ENCODE assay signal across 8 mouse cellular contexts in genomic region chr19:8679031-8679779, GRCm38 (mm10). TPM values are rescaled to one million over a fixed set of nuclear protein-coding genes. Genes with fewer than 3 reads are reported as not detected.
A peak's percentile ranks its signal among the peaks of the same experiment; 100 is the strongest.
DNase-seq lines count a peak whose midpoint lies in the region; ATAC-seq and TF ChIP-seq lines count a peak whose summit lies in the region.

No protein-coding gene starts in this region.

- H3K36me3 ChIP-seq in intestine, embryonic 15.5 days = no peaks in the 10 kb centered on the region
- H3K36me3 ChIP-seq in liver, postnatal 0 days (replicated peaks; ENCODE audit: insufficient read depth, low read length) = no peaks in the 10 kb centered on the region

- H3K27me3 ChIP-seq in intestine, embryonic 15.5 days (replicated peaks) = no peaks in the 10 kb centered on the region
- H3K27me3 ChIP-seq in liver, postnatal 0 days (ENCODE audit: insufficient read depth, low read length) = no peaks in the 10 kb centered on the region

- H3K9ac ChIP-seq in intestine, embryonic 15.5 days = peak overlapping the region; percentile 26; the same call in 1 of the 2 replicates
- 0 out of 2 replicates have a peak overlapping the region, but pooled peaks have one; percentile 47 for H3K9ac ChIP-seq in liver, postnatal 0 days (replicated peaks)

- peak overlapping the region; percentile 71 for H3K27ac ChIP-seq in intestine, embryonic 15.5 days
- no peak overlapping the region for H3K27ac ChIP-seq in liver, postnatal 0 days (ENCODE audit: low read depth)

- TF ChIP-seq EP300 in liver, postnatal 0 days (IDR thresholded peaks at IDR 0.05; ENCODE audit: low read depth) = no peak

- intact Hi-C loops in left cerebral cortex, postnatal 36 days (cut with DNase I) = no loop called here

- H3K4me2 ChIP-seq in intestine, embryonic 15.5 days (replicated peaks) = peak overlapping the region; percentile 53
- H3K4me2 ChIP-seq in liver, postnatal 0 days (ENCODE audit: low read depth, low read length) = peak overlapping the region; percentile 59

- 0 out of 2 replicates have a peak overlapping the region, but pooled peaks have one; percentile 6 for H3K4me3 ChIP-seq in intestine, embryonic 15.5 days (replicated peaks)
- peak overlapping the region; percentile 0; the same call in 1 of the 2 replicates for H3K4me3 ChIP-seq in liver, postnatal 0 days (ENCODE audit: low read depth, low read length)

- no peak for TF ChIP-seq CTCF in liver, postnatal 0 days (IDR thresholded peaks at IDR 0.05; ENCODE audit: low read depth)

- ATAC-seq in intestine, embryonic 15.5 days = peak; percentile 85
- ATAC-seq in liver, postnatal 0 days = peak; percentile 69

- no peaks in the 10 kb centered on the region for H3K9me3 ChIP-seq in intestine, embryonic 15.5 days
- H3K9me3 ChIP-seq in liver, postnatal 0 days (ENCODE audit: low read length) = no peaks in the 10 kb centered on the region

- peaks cover 11% of the 10 kb centered on the region for H3K4me1 ChIP-seq in intestine, embryonic 15.5 days (replicated peaks)
- no peaks in the 10 kb centered on the region; the same call in 1 of the 2 replicates for H3K4me1 ChIP-seq in liver, postnatal 0 days (ENCODE audit: insufficient read depth)

- WGBS in intestine, embryonic 15.5 days = 29% methylated on average over 18 of the region's 18 CpGs
- 65% methylated on average over 18 of the region's 18 CpGs for WGBS in liver, postnatal 0 days (ENCODE audit: insufficient replicate concordance)

- peak; percentile 24 to 47 for DNase-seq in cerebellum, postnatal 10 days
- no peak for DNase-seq in cerebellum, postnatal 36 days
- peak; percentile 43 for DNase-seq in WW6 (ENCODE audit: low read depth, low spot score)
- no peak for DNase-seq in liver, postnatal 0 days
- no peak for DNase-seq in left cerebral cortex, adult 9 months (ENCODE audit: low spot score in 2 of 2)
- DNase-seq in left cerebral cortex, postnatal 36 days (ENCODE audit: low spot score in 2 of 2) = no peak
- DNase-seq in ovary, postnatal 36 days (ENCODE audit: low spot score) = no peak

RNA-seq across cellular contexts. Expression of gene Chrm1, which starts 15.6 kb away (rescaled TPM):
- polyA plus RNA-seq in intestine, embryonic 15.5 days (2015; fragmentation: Nextera tagmentation; extraction: Ambion mirVana) = 0.64 and 1.1 TPM in 2 replicates
- polyA plus RNA-seq in liver, postnatal 0 days (2015; fragmentation: Nextera tagmentation; extraction: Ambion mirVana) = not detected in 2 replicates
- 100 to 1,000 TPM; 157 to 166 TPM for total RNA-seq in left cerebral cortex, postnatal 36 days (2021)

RNA-seq across cellular contexts. Expression of gene Slc3a2, which starts 44.0 kb away (rescaled TPM):
- polyA plus RNA-seq in intestine, embryonic 15.5 days (2015; fragmentation: Nextera tagmentation; extraction: Ambion mirVana) = 161 and 163 TPM in 2 replicates
- 64.4 and 68.0 TPM in 2 replicates for polyA plus RNA-seq in liver, postnatal 0 days (2015; fragmentation: Nextera tagmentation; extraction: Ambion mirVana)
- 100 to 1,000 TPM; 151 to 173 TPM for total RNA-seq in left cerebral cortex, postnatal 36 days (2021)

RNA-seq across cellular contexts. Expression of gene Wdr74, which starts 56.4 kb away (rescaled TPM):
- 77.3 and 88.5 TPM in 2 replicates for polyA plus RNA-seq in intestine, embryonic 15.5 days (2015; fragmentation: Nextera tagmentation; extraction: Ambion mirVana)
- 36.0 and 36.8 TPM in 2 replicates for polyA plus RNA-seq in liver, postnatal 0 days (2015; fragmentation: Nextera tagmentation; extraction: Ambion mirVana)
- 10 to 100 TPM; 50.8 to 55.2 TPM for total RNA-seq in left cerebral cortex, postnatal 36 days (2021)

Comparison
In these comparisons a context has a peak if more than half of its experiments do, and no peak if none do; other contexts are left out.
1. DNase-seq: peak in cerebellum, postnatal 10 days (2 of 2) and WW6 (single experiment); none in cerebellum, postnatal 36 days (0 of 2), liver, postnatal 0 days (single experiment), left cerebral cortex, adult 9 months (0 of 2), left cerebral cortex, postnatal 36 days (0 of 2) and ovary, postnatal 36 days (single experiment).